Mouse (Mus musculus): ENCODE results near the gene Zbtb20. TPM values are rescaled to one million over a fixed set of nuclear protein-coding genes. Genes with fewer than 3 reads are reported as not detected.

The Zbtb20 gene
- total RNA-seq, 2 experiments from 2014 or later: 259 to 306 TPM

DNA sequence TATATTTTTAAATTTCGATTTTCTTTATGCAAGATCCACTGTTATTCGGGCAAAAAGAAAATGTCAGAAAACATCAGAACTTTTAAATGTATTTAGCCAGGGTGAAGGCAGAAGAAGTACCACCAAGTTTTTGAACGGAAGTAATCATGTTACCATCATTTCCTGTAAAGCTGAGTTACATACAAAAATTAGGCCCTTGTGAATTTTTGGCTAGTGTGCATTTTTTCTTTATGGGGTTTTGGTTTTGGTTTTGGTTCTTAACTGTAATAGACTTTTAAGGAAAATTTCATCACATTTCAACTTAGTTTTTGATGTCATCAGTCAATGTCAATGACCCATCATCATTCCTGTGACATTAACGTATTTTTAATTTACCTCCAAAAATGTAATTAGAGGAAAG lies 514.7 kb downstream of the Zbtb20 start:
- DNase-seq (ENCODE audit: low spot score in 2 of 2): no peak

GRCm38 (mm10) chr16:43393382-43393781 lies 517.7 kb downstream of the Zbtb20 start:
- DNase-seq (ENCODE audit: low spot score in 2 of 2): no peak

- DNase-seq (ENCODE audit: low spot score in 2 of 2): no peak
Measured at GRCm38 (mm10) chr16:43394013-43394568, 518.4 kb downstream of the Zbtb20 start.

DNA sequence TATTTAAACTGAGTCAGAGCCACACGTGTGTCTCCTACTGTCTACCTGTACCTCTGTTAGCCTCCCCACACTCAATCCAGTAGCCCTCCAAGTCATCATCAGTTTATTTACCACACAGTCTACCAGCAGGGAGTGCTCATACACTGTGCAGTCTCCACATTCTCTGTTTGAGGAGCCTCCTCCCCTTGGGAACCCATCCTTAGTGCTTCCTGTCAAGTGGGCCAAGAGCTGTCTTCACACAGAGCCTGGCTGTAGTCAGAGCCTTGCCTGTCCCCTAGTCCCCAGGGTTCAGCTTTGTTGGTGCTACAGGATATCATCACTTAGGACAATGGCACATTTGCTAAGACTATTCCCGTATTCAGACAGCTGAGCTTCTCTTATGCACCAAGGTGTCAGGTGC lies 519.1 kb downstream of the Zbtb20 start:
- no peak for DNase-seq (ENCODE audit: low spot score in 2 of 2)

GRCm38 (mm10) chr16:43396849-43397628 lies 521.4 kb downstream of the Zbtb20 start:
- DNase-seq (ENCODE audit: low spot score in 2 of 2): no peak

DNA sequence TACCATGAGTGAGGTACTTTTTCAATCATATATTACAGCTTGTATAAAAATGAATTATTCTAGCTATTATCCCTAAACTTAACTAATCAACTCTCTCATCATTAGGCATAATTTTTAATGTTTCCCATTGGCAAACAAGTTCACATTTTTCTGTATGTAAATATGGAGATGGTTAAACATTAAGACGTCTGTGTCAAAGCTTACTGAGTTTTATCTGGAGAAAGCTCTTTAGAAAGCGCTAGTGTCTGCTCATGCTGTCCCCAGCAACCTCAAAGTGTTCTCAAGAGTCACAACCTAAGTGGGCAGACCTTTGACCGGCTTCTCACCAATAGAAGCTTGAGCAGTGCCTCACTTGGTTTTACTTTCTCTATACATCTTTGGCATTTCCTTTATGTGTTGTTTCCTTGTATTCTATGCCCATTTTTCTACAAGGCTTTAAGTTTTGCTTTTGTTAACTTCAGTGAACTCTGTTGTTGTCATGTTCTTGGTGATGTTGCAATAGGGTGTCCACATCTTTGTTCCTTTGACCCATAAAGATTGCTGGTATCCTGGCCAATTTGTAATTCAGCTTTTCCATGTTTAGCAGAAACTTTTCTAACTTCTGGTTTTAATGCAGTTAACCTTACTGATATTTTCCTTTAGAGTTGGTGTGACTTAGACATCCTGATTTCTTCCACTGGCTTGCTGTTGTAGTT lies 522.1 kb downstream of the Zbtb20 start:
- DNase-seq (ENCODE audit: low spot score in 2 of 2): no peak

DNA sequence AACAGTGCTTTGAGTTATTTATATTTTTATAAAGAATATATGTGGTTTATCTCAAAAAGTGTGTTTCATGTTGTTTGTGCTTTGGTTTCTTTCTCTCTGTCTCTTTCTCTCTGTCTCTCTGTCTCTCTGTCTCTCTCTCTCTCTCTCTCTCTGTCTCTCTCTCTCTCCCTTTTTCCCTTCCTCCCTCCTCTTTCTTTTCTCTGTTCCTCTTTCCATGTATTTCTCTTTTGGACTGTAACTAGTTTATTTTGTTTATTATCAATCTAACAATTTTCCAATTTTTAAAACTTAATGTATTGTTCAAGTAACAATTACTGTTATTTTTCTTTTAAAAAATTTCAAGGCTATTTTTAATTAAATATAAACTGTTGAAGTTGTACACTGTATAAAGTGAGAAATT lies 523.7 kb downstream of the Zbtb20 start:
- no peak for DNase-seq (ENCODE audit: low spot score in 2 of 2)

- no peak for DNase-seq (ENCODE audit: low spot score in 2 of 2)
Measured at GRCm38 (mm10) chr16:43400046-43400445, 524.4 kb downstream of the Zbtb20 start.

- DNase-seq (ENCODE audit: low spot score in 2 of 2): no peak
Measured at GRCm38 (mm10) chr16:43400949-43401348, 525.3 kb downstream of the Zbtb20 start.

- no peak for DNase-seq (ENCODE audit: low spot score in 2 of 2)
Measured at GRCm38 (mm10) chr16:43402888-43403287, 527.2 kb downstream of the Zbtb20 start.

GRCm38 (mm10) chr16:43405089-43405488 lies 529.4 kb downstream of the Zbtb20 start:
- DNase-seq (ENCODE audit: low spot score in 2 of 2): no peak

DNA sequence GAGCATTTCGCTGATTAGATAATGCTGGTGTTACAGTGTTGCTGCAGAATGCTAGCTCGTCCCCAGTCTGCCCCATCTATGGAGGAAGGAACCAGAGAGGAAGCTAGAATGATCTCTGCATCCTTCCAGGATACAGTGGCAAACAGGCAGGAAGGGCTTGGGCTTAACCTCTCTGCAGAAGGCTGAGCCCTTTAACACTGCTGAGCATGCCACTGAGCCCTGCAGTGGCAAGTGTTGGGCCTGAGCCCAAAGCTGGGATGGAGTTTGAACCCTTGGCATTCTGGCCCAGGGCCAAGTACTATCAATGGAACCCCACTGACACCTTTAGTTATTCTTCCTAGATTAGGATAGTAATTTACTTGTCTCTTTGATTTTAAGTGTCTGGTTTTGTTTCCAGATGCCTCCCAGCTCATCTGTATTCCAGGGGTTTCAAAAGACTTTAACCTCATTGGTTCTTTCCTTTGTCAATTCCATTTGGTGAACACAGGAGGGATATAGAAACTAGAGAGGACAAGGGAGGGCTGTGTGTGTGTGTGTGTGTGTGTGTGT lies 532.0 kb downstream of the Zbtb20 start:
- no peak for DNase-seq (ENCODE audit: low spot score in 2 of 2)

GRCm38 (mm10) chr16:43408622-43409021 lies 532.9 kb downstream of the Zbtb20 start:
- no peak for DNase-seq (ENCODE audit: low spot score in 2 of 2)

DNA sequence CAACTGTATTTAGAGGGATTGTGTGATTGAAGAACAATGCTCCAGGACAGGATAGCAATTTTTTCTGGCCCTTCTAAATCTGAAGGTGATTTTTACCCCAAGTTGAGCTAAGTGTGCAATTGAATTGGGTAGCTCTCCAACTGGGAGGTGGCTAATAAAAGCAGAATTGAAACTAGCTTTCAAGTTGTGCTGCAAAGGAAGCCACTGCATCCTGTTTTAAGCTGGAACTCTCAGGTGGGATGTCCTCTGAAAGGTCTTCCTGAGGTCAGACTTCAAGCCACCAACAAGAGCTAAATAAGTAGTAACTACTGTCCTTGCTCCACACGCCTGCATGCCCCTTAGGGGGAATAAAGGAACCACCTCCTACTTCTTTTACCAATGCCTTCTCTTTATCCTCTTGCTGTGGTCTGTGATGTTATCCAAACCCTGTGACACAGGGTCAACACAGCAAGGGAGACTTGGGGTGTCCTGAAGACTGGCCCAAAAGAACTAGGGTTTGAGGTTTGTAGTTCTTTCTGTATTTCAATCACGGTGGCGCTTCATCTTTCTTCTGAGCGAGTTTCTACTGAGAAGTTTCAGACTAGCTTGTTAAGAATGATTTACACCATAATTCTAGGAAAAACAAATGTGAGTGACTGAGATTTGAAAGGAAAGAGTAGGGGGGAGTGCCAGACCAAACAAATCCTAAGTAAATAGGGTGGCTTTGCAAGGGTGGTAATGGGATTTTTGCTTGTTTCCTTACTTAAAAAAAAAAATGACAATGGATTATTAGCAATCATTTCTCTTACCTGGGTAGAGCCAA lies 533.6 kb downstream of the Zbtb20 start:
- DNase-seq (ENCODE audit: low spot score in 2 of 2): no peak

DNA sequence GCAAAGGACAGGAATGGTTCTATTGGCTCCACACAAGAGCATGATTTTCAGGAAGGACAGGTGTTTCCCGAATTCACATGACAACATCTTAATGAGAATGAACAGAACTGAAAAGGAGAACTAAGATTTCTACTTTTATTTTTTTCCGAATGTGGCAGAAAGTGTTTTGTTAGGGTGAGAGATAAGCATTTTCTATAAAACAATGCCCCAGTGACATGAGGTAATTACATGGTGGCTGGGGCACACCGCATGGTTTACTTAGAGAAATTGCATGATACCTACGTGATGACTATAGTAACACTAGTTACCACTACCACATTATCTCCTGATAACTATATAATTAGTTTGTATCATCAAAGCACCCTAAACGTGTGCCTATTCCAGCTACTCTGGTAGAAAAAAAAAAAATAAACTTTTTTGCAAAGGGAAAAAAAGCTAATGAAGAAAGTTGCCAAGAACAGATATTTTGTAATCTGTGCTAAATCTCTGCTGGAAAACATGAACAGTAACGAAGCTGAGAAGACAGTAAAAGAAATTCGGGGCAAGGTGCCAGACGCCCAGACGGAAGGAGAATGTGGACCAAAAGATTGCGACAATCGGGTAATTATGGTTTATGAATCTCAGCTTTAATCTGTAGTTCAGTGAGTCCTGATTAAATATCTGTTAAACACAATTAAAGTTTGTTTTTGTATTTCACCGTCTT lies 534.4 kb downstream of the Zbtb20 start:
- DNase-seq (ENCODE audit: low spot score in 2 of 2): peak; percentile 50 to 83

GRCm38 (mm10) chr16:43410613-43410974 lies 534.9 kb downstream of the Zbtb20 start:
- no peak for DNase-seq (ENCODE audit: low spot score in 2 of 2)

DNA sequence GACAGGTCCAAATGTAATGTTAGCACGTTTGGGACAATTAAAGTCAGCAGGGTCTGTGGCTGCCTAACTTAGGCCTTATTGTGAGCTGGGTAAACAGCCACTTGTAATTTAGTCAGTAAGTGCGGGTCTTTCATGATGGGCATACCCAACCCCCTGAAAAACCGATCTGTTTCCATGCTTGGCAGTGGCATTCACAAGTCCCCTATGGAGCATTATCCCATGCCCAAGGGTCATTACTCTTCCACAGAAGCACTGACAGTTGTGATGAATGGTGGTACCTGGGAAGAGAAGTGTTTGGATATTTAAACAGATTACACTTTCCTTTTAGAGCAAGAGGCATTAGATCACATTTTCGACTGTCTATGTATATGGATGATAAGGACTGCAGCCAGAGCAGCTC lies 540.2 kb downstream of the Zbtb20 start:
- no peak for DNase-seq (ENCODE audit: low spot score in 2 of 2)

DNA sequence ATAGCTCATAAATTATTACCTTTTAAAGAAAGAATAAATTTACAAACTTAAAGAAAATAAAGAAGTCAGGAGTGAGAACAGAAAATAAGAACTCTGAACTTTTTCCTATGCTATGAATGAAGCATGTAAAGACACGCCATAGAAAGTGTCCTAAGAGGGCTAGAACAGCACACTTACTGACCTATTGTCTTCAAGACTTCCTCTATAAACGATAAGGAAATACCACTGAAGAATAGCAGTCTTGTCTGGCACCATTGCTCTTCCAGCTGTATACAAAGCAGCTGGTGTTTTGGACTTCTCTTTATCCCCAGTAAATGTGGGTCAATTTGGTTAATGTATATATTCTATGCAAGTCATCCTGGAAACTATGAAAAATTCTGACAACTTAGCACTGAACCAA lies 544.2 kb downstream of the Zbtb20 start:
- no peak for DNase-seq (ENCODE audit: low spot score in 2 of 2)

- DNase-seq (ENCODE audit: low spot score in 2 of 2): no peak
Measured at GRCm38 (mm10) chr16:43428955-43429354, 553.3 kb downstream of the Zbtb20 start.

GRCm38 (mm10) chr16:43430030-43430429 lies 554.3 kb downstream of the Zbtb20 start:
- peak in 1 of 2 experiments; percentile 23 for DNase-seq (ENCODE audit: low spot score in 2 of 2)
